Mouse (Mus musculus) kidney, adult 9 months (tissue): ENCODE measurements around the gene Gm15013.
"Not testable (repeated sequence)": the region's sequence is repeated elsewhere in the genome, so short reads cannot be mapped to it uniquely, and the experiment has no call there.

ENCODE experiments used
- DNase-seq: peaks from one replicate; pipeline ENCODE4 v3.0.0; 2022

Gm15013 gene

GRCm38 (mm10) chrX:139714381-139714780 is at the start of gene Gm15013:
TSS of gene Gm15013 (minus strand) at chrX:139714481.
- DNase-seq = no peak

GRCm38 (mm10) chrX:139762546-139762945 is 48.3 kb upstream of the Gm15013 start:
- DNase-seq = peak; percentile 26

- not testable (repeated sequence) for DNase-seq
Measured at GRCm38 (mm10) chrX:139758634-139759033, 44.4 kb upstream of the Gm15013 start.

- peak; percentile 34 for DNase-seq
Measured at GRCm38 (mm10) chrX:139751855-139752254, 37.6 kb upstream of the Gm15013 start.

GRCm38 (mm10) chrX:139737066-139737465 is 22.8 kb upstream of the Gm15013 start:
- DNase-seq = no peak

- DNase-seq = peak; percentile 72
Measured at GRCm38 (mm10) chrX:139730541-139730940, 16.3 kb upstream of the Gm15013 start.

GRCm38 (mm10) chrX:139722350-139722749 is 8.1 kb upstream of the Gm15013 start:
- no peak for DNase-seq

- DNase-seq = peak; percentile 93
Measured at GRCm38 (mm10) chrX:139684775-139685695, 29.2 kb downstream of the Gm15013 start, which contains the start of gene Tbc1d8b. TSS of gene Tbc1d8b (plus strand) at chrX:139684996.

- DNase-seq = no peak
Measured at GRCm38 (mm10) chrX:139684410-139684774, 29.9 kb downstream of the Gm15013 start.

- peak; percentile 29 for DNase-seq
Measured at GRCm38 (mm10) chrX:139665829-139666228, 48.5 kb downstream of the Gm15013 start.
